Mouse (Mus musculus) forebrain, postnatal 0 days (tissue): ENCODE data around the gene Mov10l1. TPM values are rescaled to one million over a fixed set of nuclear protein-coding genes. Genes with fewer than 3 reads are reported as not detected.

Experiments used
- ATAC-seq: fragments of 200-750 bp; cut with Nextera tagmentation; 2 replicates; pipeline ENCODE4 v1.8.0; 2017; ENCODE audit warnings: mild to moderate bottlenecking, moderate library complexity
- DNase-seq: peaks from one replicate; pipeline ENCODE4 v3.0.0-alpha.2; 2015
- H3K27ac ChIP-seq: fragments of 300-500 bp; sonication (generic); 2 replicates; pipeline ENCODE4 v1.5.1; 2014; ENCODE audit warnings: low read depth, mild to moderate bottlenecking, antibody characterized with exemption, low read length, moderate library complexity, mixed read lengths
- H3K27me3 ChIP-seq: fragments of 300-500 bp; sonication (generic); 2 replicates; pipeline ENCODE4 v1.6.1; 2014; ENCODE audit warnings: mild to moderate bottlenecking, low read length, mixed read lengths; ENCODE audit not compliant: insufficient read depth
- H3K36me3 ChIP-seq: fragments of 300-500 bp; sonication (generic); 2 replicates; pipeline ENCODE4 v1.6.1; 2014; ENCODE audit warnings: mild to moderate bottlenecking, moderate library complexity; ENCODE audit not compliant: insufficient read depth
- H3K4me1 ChIP-seq: fragments of 300-500 bp; sonication (generic); 2 replicates; pipeline ENCODE4 v1.6.1; 2014; ENCODE audit warnings: antibody characterized with exemption; ENCODE audit not compliant: insufficient read depth
- H3K4me2 ChIP-seq: fragments of 300-500 bp; sonication (generic); 2 replicates; pipeline ENCODE4 v1.6.1; 2014; ENCODE audit warnings: low read depth, mild to moderate bottlenecking, moderate library complexity
- H3K4me3 ChIP-seq: fragments of 300-500 bp; sonication (generic); 2 replicates; pipeline ENCODE4 v1.5.1; 2014; ENCODE audit warnings: low read depth, low read length, mixed read lengths
- H3K9ac ChIP-seq: fragments of 300-500 bp; sonication (generic); 2 replicates; pipeline ENCODE4 v1.6.1; 2014; ENCODE audit warnings: mild to moderate bottlenecking
- H3K9me3 ChIP-seq: fragments of 300-500 bp; sonication (generic); 2 replicates; pipeline ENCODE4 v1.6.1; 2016; ENCODE audit warnings: low read length
- CTCF ChIP-seq: sonication (generic); IDR thresholded peaks from 2 replicates; pipeline ENCODE4 v1.5.1; 2016; ENCODE audit warnings: antibody characterized with exemption, control low read depth, low read depth
- WGBS: fragments of 180-500 bp; shearing (Covaris S2); extraction: QIAGEN DNeasy Blood & Tissue Kit; methylation state at CpG from one replicate; pipeline ENCODE4 v1.1.7; 2014; 5-methylcytosine and 5-hydroxymethylcytosine counted together
- polyA plus RNA-seq: library from polyadenylated mRNA; unstranded; fragments of >200 nt; fragmentation: Nextera tagmentation; extraction: Ambion mirVana; gene quantifications from 2 replicates; pipeline ENCODE4 v1.2.1, GENCODE M21; 2015
- total RNA-seq: library from RNA; depleted of rRNA; stranded (reverse); fragments of >200 nt; gene quantifications from 2 replicates; pipeline ENCODE4 v1.2.3, GENCODE M21; 2014

Gene Mov10l1
- total and polyA plus RNA-seq, 2 experiments from 2014 or later, result 0.05 to 0.16 TPM

GRCm38 (mm10) chr15:89059161-89059931 is 76.6 kb downstream of the Mov10l1 start, which contains the start of gene Panx2:
Panx2 (plus strand) TSS chr15:89059734.
- no peaks in the 10 kb centered on the region for H3K9me3 ChIP-seq
- H3K4me3 ChIP-seq, result peak within 1 kb of the TSS; percentile 72
- ATAC-seq (peak; percentile 68), DNase-seq (peak; percentile 60)
- peak within 1 kb of the TSS; percentile 90 for H3K4me2 ChIP-seq
- H3K9ac ChIP-seq, result peak within 1 kb of the TSS; percentile 81
- no peak for TF ChIP-seq CTCF
- peaks cover 4% of the 10 kb centered on the region; the same call in 1 of the 2 replicates for H3K4me1 ChIP-seq
- under 1% methylated on average over 36 of the region's 57 CpGs for WGBS
- peak within 1 kb of the TSS; percentile 48 for H3K27ac ChIP-seq
- no peaks in the 10 kb centered on the region for H3K27me3 ChIP-seq
- H3K36me3 ChIP-seq, result no peaks in the 10 kb centered on the region; the same call in 1 of the 2 replicates

GRCm38 (mm10) chr15:89060032-89060681 is 77.4 kb downstream of the Mov10l1 start:
- H3K36me3 ChIP-seq, result no peaks in the 10 kb centered on the region; the same call in 1 of the 2 replicates
- H3K27me3 ChIP-seq, result no peaks in the 10 kb centered on the region
- no peaks in the 10 kb centered on the region for H3K9me3 ChIP-seq
- H3K27ac ChIP-seq, result peak overlapping the region; percentile 16; the same call in 1 of the 2 replicates
- H3K9ac ChIP-seq, result peak overlapping the region; percentile 81
- peak; percentile 69 for ATAC-seq
- H3K4me3 ChIP-seq, result peak overlapping the region; percentile 72
- 3% methylated on average over 39 of the region's 48 CpGs for WGBS
- H3K4me1 ChIP-seq, result peaks cover 4% of the 10 kb centered on the region; the same call in 1 of the 2 replicates
- no peak for TF ChIP-seq CTCF
- DNase-seq, result peak; percentile 47
- H3K4me2 ChIP-seq, result peak overlapping the region; percentile 90

- Histone ChIP-seq H3K4me1 (peaks cover 4% of the 10 kb centered on the region; the same call in 1 of the 2 replicates), H3K27ac (no peak overlapping the region), H3K4me2 (peak overlapping the region; percentile 90), H3K4me3 (peak overlapping the region; percentile 72), H3K9me3 (no peaks in the 10 kb centered on the region), H3K27me3 (no peaks in the 10 kb centered on the region), H3K9ac (peak overlapping the region; percentile 81; the same call in 1 of the 2 replicates), H3K36me3 (no peaks in the 10 kb centered on the region; the same call in 1 of the 2 replicates)
- no peak for ATAC-seq
- DNase-seq, result no peak
- no peak for TF ChIP-seq CTCF
- 87% methylated on average over 12 of the region's 12 CpGs for WGBS
Observed at GRCm38 (mm10) chr15:89060811-89061460, 78.2 kb downstream of the Mov10l1 start.

- no peaks in the 10 kb centered on the region for H3K9me3 ChIP-seq
- no peak overlapping the region for H3K4me2 ChIP-seq
- H3K36me3 ChIP-seq, result no peaks in the 10 kb centered on the region; the same call in 1 of the 2 replicates
- H3K27me3 ChIP-seq, result no peaks in the 10 kb centered on the region
- no peak overlapping the region for H3K27ac ChIP-seq
- H3K4me1 ChIP-seq, result peaks cover 4% of the 10 kb centered on the region; the same call in 1 of the 2 replicates
- DNase-seq (no peak), ATAC-seq (no peak)
- no peak for TF ChIP-seq CTCF
- no peak overlapping the region for H3K9ac ChIP-seq
- 87% methylated on average over 6 of the region's 6 CpGs for WGBS
- H3K4me3 ChIP-seq, result no peak overlapping the region
Observed at GRCm38 (mm10) chr15:89061761-89062517, 79.2 kb downstream of the Mov10l1 start.

- no peak for DNase-seq
- WGBS, result 92% methylated on average over 5 of the region's 5 CpGs
- no peak overlapping the region for H3K4me2 ChIP-seq
Observed at GRCm38 (mm10) chr15:89062518-89062910, 79.8 kb downstream of the Mov10l1 start.

GRCm38 (mm10) chr15:89063001-89063400 is 80.3 kb downstream of the Mov10l1 start:
- no peak for ATAC-seq
- H3K27ac ChIP-seq, result no peak overlapping the region
- H3K36me3 ChIP-seq, result peaks cover 6% of the 10 kb centered on the region; the same call in 1 of the 2 replicates
- DNase-seq, result no peak
- H3K4me3 ChIP-seq, result no peak overlapping the region
- H3K4me1 ChIP-seq, result peaks cover 4% of the 10 kb centered on the region; the same call in 1 of the 2 replicates
- no peak overlapping the region for H3K9ac ChIP-seq
- WGBS, result 80% methylated on average over 7 of the region's 7 CpGs
- no peak for TF ChIP-seq CTCF
- no peaks in the 10 kb centered on the region for H3K9me3 ChIP-seq
- no peak overlapping the region for H3K4me2 ChIP-seq
- no peaks in the 10 kb centered on the region for H3K27me3 ChIP-seq

More at GRCm38 (mm10) chr15:89062518-89062910, 79.8 kb downstream of the Mov10l1 start:
- H3K36me3 ChIP-seq, result peaks cover 1% of the 10 kb centered on the region; the same call in 1 of the 2 replicates
- no peak for ATAC-seq
- H3K9ac ChIP-seq, result no peak overlapping the region
- no peak overlapping the region for H3K27ac ChIP-seq
- peaks cover 4% of the 10 kb centered on the region; the same call in 1 of the 2 replicates for H3K4me1 ChIP-seq
- H3K4me3 ChIP-seq, result no peak overlapping the region
- no peaks in the 10 kb centered on the region for H3K9me3 ChIP-seq
- TF ChIP-seq CTCF, result no peak
- no peaks in the 10 kb centered on the region for H3K27me3 ChIP-seq
